Mouse (Mus musculus) T-helper 1 cell (primary cell): ENCODE measurements around the gene Adipoq.

Experiments used
- in situ Hi-C: fragments of 300-600 bp; cut with MboI, MseI; formaldehyde crosslinking; loops from one replicate; pipeline ENCODE4 v1.15.1; 2025; ENCODE audit warnings: high pct_unique_total_duplicates

Gene Adipoq

DNA sequence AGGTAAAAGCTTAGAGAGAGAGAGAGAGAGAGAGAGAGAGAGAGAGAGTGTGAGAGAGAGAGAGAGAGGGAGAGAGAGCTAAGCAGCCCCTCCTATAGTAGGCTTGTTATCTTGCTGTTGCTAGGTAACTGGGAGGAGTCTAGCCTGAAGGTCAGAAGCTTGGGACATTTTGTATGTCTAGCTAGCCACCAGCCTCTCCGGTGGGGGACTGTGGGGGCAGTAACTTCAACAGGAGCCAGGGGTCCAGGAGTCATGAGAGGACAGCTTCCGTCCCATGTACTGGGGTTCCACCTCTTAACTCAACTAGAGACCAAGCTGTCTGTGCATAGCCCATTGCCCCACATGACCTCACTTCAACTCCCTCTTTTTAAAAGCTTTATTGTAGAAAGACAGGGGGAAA is 12.6 kb downstream of the Adipoq start:
- in situ Hi-C loops, result loop anchor here (10.0 kb wide), 1 partner anchor 1206 kb away; no protein-coding TSS in a partner anchor

GRCm38 (mm10) chr16:23159749-23160148 is 13.4 kb downstream of the Adipoq start:
- in situ Hi-C loops, result loop anchor here (10.0 kb wide), 1 partner anchor 1205 kb away; no protein-coding TSS in a partner anchor

- in situ Hi-C loops, result no loop called here
Measured at GRCm38 (mm10) chr16:23162116-23162515, 15.8 kb downstream of the Adipoq start.

DNA sequence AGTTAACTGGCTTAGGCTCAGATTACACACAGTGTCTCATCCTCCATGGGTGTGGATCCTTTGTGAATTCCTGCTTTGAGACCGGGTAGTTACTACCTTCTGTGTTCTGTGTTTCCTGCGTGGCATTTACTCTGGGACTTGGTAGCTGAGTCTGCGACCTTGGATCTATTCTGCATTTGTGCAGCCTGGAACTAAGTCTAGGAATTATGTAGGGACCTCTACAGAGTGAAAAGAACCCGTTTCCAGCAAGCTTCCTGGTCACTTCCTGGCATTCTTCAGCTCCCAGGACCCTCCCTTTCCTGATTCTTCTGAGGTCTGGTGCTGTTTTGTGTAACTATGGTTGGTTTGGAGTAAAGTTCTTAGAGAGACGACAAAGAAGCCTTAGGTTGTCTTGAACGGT is 18.1 kb downstream of the Adipoq start:
- in situ Hi-C loops, result no loop called here

GRCm38 (mm10) chr16:23165441-23165840 is 19.1 kb downstream of the Adipoq start:
- in situ Hi-C loops, result no loop called here

- in situ Hi-C loops, result no loop called here
Measured at GRCm38 (mm10) chr16:23166646-23167045, 20.3 kb downstream of the Adipoq start.

DNA sequence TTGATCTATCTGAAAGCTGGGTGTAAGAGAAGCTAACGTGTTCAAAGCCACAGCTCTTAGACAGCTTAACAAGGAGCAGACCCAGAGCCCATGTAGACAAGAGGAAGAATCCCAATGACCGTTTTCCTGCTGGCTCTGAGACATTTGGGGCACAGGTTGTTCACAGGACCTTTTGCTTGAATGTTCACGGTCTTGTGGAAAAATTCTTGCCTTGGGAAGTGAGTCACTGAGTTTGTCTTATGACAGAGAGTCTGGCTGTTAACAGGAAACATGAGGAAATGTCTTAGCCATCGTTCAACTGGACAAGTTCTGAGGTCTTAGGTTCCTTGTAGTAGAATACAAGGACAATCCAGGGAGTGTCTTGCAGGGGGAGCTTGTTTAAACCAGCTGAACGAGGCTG is 20.7 kb downstream of the Adipoq start:
- in situ Hi-C loops, result no loop called here

- in situ Hi-C loops, result no loop called here
Measured at GRCm38 (mm10) chr16:23170813-23171212, 24.5 kb downstream of the Adipoq start.

DNA sequence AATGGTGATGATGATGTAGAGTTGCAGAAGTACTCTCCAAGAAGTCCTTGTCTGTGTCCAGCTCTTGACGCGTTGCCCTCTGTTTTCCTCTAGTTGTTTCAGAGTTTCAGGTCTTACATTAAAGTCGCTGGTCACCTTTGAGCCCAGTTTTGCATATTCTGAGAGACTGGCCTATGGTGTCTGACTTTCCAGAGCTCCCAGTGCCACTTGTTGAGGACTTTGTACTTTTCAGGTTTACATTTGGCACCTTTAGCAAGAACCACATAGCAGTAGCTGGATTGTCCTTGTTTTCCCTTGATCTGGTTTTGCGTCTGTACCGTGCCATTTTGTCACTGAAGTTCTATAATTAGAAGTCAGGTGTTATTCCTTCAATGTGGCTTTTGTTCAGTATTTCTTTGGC is 27.6 kb downstream of the Adipoq start:
- in situ Hi-C loops, result no loop called here

- in situ Hi-C loops, result loop anchor here (5.0 kb wide), 1 partner anchor 57 kb away; no protein-coding TSS in a partner anchor
Measured at GRCm38 (mm10) chr16:23174855-23175254, 28.5 kb downstream of the Adipoq start.

DNA sequence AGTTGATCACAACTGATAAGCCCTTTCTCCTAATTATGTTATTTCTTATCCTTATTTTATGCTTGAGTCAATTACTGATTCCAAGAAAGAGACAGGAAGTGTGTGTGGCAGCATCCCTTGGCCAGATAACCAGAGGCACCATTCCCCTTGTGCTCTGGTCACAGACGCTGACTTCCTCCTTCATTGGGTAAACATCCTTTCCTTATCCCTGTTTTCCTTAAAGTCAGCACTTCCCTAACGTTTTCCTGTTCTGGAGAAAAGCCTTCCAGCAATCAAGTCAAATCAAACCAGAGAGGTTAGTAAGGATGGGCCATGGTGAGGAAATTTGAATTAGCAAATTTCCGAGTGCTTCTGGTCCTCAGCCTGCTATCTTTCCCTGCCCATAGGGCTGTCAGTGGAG is 29.6 kb downstream of the Adipoq start:
- in situ Hi-C loops, result loop anchor here (5.0 kb wide), 1 partner anchor 56 kb away; no protein-coding TSS in a partner anchor

DNA sequence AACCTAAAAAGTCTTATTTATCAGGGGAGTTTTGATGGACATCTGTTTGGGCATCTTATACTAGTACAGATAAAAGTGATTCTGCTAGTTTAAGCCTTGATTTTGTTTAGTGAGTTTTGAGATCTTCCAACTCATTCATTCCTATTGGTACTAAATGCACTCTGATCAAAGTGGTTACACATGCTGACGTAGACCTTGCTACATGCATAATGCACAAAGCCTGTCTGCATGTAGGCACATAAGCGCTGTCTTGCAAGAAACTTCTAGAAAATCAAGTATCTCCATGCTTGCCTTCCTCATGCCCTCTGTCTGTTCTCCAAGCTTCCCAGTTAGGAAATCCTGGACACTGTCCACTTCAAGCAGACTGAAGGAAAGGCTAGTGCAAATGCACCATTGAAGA is 31.5 kb downstream of the Adipoq start:
- in situ Hi-C loops, result loop anchor here (5.0 kb wide), 1 partner anchor 54 kb away; no protein-coding TSS in a partner anchor

DNA sequence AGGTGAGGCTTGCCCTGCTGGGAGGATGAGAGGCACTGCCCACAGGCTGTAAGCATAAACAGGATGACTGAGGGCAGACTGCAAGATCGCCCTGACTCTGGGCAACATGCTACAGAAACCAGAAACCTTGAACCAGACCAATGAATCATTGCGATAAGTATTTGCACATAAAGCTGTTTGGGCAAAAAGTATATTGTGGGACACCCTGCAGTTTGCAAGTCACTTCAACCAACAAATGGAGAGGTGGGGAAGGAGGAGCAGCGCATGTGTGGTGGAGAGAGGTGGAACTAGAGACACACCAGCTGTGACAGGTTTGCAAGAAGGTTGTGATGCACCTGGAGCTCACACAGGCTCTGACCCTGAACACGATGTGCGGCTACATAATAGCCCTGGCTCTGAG is 32.5 kb downstream of the Adipoq start:
- in situ Hi-C loops, result loop anchor here (5.0 kb wide), 1 partner anchor 54 kb away; no protein-coding TSS in a partner anchor

- in situ Hi-C loops, result loop anchor here (5.0 kb wide), 1 partner anchor 53 kb away; no protein-coding TSS in a partner anchor
Measured at GRCm38 (mm10) chr16:23179436-23179835, 33.1 kb downstream of the Adipoq start.

DNA sequence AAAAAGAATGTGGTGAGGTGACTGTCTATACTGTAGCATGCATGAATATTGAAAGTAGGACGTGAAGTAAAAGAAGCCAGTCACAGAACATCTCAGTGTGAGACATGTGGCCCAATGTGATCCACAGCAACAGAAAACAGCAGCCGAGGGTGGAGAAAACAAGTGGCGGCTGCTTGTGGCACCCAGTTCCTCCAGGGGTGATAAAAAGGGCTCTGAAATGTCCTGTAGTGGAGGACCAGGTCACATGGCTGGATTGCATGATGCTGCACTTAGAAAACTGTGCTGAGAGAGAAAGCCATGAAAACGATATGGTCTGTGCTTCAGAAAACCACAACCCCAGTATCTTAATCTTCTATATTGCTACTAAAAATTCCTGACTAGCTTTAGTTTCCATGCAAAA is 34.7 kb downstream of the Adipoq start:
- in situ Hi-C loops, result no loop called here

DNA sequence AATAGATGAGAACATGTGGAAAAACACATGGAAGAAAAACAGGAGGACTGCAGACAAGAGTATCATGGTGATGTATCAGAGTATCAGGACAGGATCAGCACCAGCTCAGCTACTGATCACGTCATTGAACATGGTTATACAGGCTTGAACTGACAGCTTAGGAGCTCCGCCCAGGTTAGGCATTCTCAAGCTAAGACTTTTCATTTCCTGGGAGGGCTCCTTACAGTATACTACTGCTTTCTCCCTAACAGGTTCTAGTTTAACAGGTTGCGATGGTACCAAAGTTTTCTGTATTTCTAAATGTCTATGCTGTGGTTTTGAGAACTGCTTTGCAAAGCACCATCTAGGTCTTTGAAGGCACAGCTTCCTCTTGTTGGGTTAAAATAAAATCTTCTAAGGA is 35.2 kb downstream of the Adipoq start:
- in situ Hi-C loops, result no loop called here

GRCm38 (mm10) chr16:23181942-23182597 is 35.7 kb downstream of the Adipoq start:
- in situ Hi-C loops, result no loop called here

DNA sequence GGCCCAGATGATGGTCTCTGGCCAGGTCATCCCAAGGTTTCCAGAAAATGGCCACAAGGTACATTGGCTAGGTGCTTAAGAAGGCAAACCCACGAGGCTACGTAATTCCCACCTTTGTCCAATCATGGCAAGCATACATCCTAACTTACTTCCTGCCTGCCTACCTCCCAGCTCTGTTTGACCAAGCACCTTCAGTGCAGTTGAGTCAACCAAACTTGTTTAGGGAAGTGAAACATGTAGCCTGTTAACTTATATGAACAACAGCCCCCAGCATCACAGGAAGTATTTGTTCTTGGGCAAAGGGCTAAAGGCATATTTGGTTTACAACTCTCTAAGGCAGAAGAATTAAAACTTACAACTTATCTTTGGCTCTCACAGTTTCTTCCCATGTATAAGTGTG is 39.5 kb downstream of the Adipoq start:
- in situ Hi-C loops, result no loop called here

GRCm38 (mm10) chr16:23186418-23186817 is 40.1 kb downstream of the Adipoq start:
- in situ Hi-C loops, result no loop called here

GRCm38 (mm10) chr16:23187983-23188382 is 41.6 kb downstream of the Adipoq start:
- in situ Hi-C loops, result no loop called here

- in situ Hi-C loops, result no loop called here
Measured at GRCm38 (mm10) chr16:23189612-23190011, 43.3 kb downstream of the Adipoq start.

- in situ Hi-C loops, result no loop called here
Measured at GRCm38 (mm10) chr16:23191560-23192242, 45.4 kb downstream of the Adipoq start.

- in situ Hi-C loops, result no loop called here
Measured at GRCm38 (mm10) chr16:23195618-23196017, 49.3 kb downstream of the Adipoq start.
